Mouse (Mus musculus): Measurements from ENCODE around the gene 9330159F19Rik. TPM values are rescaled to one million over a fixed set of nuclear protein-coding genes. Genes with fewer than 3 reads are reported as not detected.

The 9330159F19Rik gene
- polyA plus RNA-seq (2021): 0.37 TPM

DNA sequence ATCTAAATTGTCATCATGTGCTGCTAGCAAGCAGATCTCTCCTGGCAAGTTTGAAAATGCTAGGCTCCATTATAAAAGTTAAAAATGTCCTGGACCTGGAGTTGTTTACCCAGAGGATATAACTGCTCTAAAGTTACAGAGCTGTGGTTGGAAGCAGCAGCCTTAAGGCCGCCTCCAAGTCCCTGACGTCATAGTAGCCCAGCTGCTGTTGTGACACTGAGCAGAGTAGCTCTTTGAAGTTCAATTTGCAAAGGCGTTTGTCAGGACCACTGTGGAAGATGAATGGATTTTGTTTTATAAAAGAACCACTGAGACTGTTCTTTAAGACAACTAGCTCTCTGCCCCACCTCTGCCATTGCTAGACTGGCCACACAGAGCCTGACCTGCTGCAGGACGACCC, at the start of gene 9330159F19Rik:
9330159F19Rik (plus strand) TSS at position 154 of the 400 bp plus-strand sequence.
- in situ Hi-C loops (cut with MboI; ENCODE audit: low pct_unique_long_range_greater_than_20kb): no loop called here
- H3K27me3 ChIP-seq: peaks cover 15% of the 10 kb centered on the region
- DNase-seq (ENCODE audit: low read depth, low spot score): no peak
- CTCF ChIA-PET: no interaction called here
- no peak for ATAC-seq
- POLR2A ChIA-PET: no interaction called here
- TF ChIP-seq CTCF (IDR thresholded peaks at IDR 0.05): no peak

GRCm38 (mm10) chr10:29161664-29162063, 49.7 kb upstream of the 9330159F19Rik start:
- H3K27me3 ChIP-seq: peaks cover 3% of the 10 kb centered on the region
- DNase-seq (ENCODE audit: low read depth, low spot score) (no peak), ATAC-seq (no peak)
- in situ Hi-C loops (cut with MboI; ENCODE audit: low pct_unique_long_range_greater_than_20kb): no loop called here
- TF ChIP-seq CTCF (IDR thresholded peaks at IDR 0.05): no peak
- ChIA-PET POLR2A (no interaction called here), CTCF (no interaction called here)

DNA sequence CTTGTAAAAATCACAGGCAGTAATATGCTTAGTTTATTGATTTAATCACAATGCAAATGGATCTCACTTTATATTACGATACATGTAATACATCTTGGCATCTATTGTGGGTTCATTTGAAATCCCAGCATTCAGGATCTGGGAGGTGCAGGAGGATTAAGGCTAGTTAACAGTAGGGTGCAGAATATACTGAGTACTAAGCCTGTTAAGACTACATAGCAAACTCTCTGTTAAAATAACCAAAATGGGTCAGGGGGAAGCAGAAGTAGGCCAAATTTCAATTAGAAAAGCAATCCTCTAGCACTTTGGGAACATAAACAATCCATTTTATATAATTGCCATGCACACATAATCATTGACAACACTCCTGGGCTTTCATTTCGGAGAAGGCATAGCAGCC, 37.6 kb upstream of the 9330159F19Rik start:
- TF ChIP-seq CTCF (IDR thresholded peaks at IDR 0.05): no peak
- H3K27me3 ChIP-seq: no peaks in the 10 kb centered on the region
- no peak for ATAC-seq
- in situ Hi-C loops (cut with MboI; ENCODE audit: low pct_unique_long_range_greater_than_20kb): no loop called here
- CTCF ChIA-PET: no interaction called here
- DNase-seq (ENCODE audit: low read depth, low spot score): no peak
- POLR2A ChIA-PET: no interaction called here

DNA sequence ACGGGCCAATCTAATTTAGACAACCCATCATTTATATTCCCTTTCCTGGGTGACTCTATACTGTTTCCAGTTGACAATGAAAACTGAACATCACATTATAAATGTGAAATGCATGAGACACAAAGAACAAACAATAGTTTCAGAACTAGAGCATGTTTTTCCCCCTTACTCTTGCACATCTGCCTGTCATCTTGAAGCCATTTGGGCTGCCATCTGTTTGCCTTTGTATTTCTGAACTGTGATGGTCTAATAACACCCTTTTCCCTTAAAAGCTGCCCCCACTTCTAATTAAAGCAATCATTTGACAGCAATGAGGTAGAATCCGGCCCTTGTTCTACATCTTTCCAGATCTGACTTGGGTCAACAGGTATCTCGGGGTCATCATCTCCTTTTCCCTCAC, 35.8 kb upstream of the 9330159F19Rik start:
- ChIA-PET CTCF (no interaction called here), POLR2A (no interaction called here)
- DNase-seq (ENCODE audit: low read depth, low spot score): no peak
- ATAC-seq: no peak
- in situ Hi-C loops (cut with MboI; ENCODE audit: low pct_unique_long_range_greater_than_20kb): no loop called here
- no peaks in the 10 kb centered on the region for H3K27me3 ChIP-seq
- no peak for TF ChIP-seq CTCF (IDR thresholded peaks at IDR 0.05)

- in situ Hi-C loops (cut with MboI; ENCODE audit: low pct_unique_long_range_greater_than_20kb): no loop called here
- no peaks in the 10 kb centered on the region for H3K27me3 ChIP-seq
- ChIA-PET POLR2A (interaction anchor here (0.6 kb wide), 1 partner anchor 71 kb away, joined by 3 read pairs; no protein-coding TSS in a partner anchor), CTCF (no interaction called here)
- DNase-seq (ENCODE audit: low read depth, low spot score) (no peak), ATAC-seq (no peak)
- TF ChIP-seq CTCF (IDR thresholded peaks at IDR 0.05): no peak
These were observed 34.5 kb upstream of the 9330159F19Rik start for GRCm38 (mm10) chr10:29176881-29177280.

- in situ Hi-C loops (cut with MboI; ENCODE audit: low pct_unique_long_range_greater_than_20kb): no loop called here
- H3K27me3 ChIP-seq: no peaks in the 10 kb centered on the region
- POLR2A ChIA-PET: interaction anchor here (0.5 kb wide), 1 partner anchor 535 kb away, joined by 4 read pairs; no protein-coding TSS in a partner anchor
- DNase-seq (ENCODE audit: low read depth, low spot score) (no peak), ATAC-seq (peak; percentile 54)
- CTCF ChIA-PET: no interaction called here
- TF ChIP-seq CTCF (IDR thresholded peaks at IDR 0.05): no peak
These were observed 33.4 kb upstream of the 9330159F19Rik start for GRCm38 (mm10) chr10:29178003-29178402.

GRCm38 (mm10) chr10:29180210-29180609, 31.2 kb upstream of the 9330159F19Rik start:
- ATAC-seq (no peak), DNase-seq (ENCODE audit: low read depth, low spot score) (no peak)
- H3K27me3 ChIP-seq: no peaks in the 10 kb centered on the region
- no peak for TF ChIP-seq CTCF (IDR thresholded peaks at IDR 0.05)
- POLR2A ChIA-PET: no interaction called here
- CTCF ChIA-PET: interaction anchor here (1.3 kb wide), 1 partner anchor 34 kb away, joined by 5 read pairs; no protein-coding TSS in a partner anchor
- in situ Hi-C loops (cut with MboI; ENCODE audit: low pct_unique_long_range_greater_than_20kb): no loop called here

DNA sequence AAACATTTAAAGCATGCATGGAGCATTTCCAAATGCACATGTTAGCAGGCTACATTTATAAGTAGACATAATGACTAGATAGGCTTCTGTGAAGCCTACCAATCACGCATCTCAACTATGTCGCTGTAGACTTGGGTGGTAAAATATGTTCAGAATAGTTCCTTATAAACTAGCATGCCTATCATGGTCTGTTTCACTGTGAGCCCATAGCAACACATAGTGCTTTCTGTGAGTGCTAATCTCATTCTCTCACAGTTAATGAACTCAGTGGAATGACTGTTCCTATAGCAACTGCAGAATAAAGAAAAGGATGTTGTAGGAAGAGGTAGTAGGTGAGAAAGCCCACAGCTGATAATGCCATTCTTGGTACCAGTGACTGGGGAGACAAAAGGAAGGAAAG, 30.4 kb upstream of the 9330159F19Rik start:
- ATAC-seq (no peak), DNase-seq (ENCODE audit: low read depth, low spot score) (no peak)
- CTCF ChIA-PET: no interaction called here
- in situ Hi-C loops (cut with MboI; ENCODE audit: low pct_unique_long_range_greater_than_20kb): no loop called here
- POLR2A ChIA-PET: no interaction called here
- no peaks in the 10 kb centered on the region for H3K27me3 ChIP-seq
- TF ChIP-seq CTCF (IDR thresholded peaks at IDR 0.05): no peak

- TF ChIP-seq CTCF (IDR thresholded peaks at IDR 0.05): no peak
- ChIA-PET CTCF (no interaction called here), POLR2A (no interaction called here)
- DNase-seq (ENCODE audit: low read depth, low spot score): no peak
- in situ Hi-C loops (cut with MboI; ENCODE audit: low pct_unique_long_range_greater_than_20kb): no loop called here
- H3K27me3 ChIP-seq: peaks cover 6% of the 10 kb centered on the region
- ATAC-seq: no peak
These were observed 17.6 kb upstream of the 9330159F19Rik start for GRCm38 (mm10) chr10:29193769-29194168.

- H3K27me3 ChIP-seq: peaks cover 9% of the 10 kb centered on the region
- in situ Hi-C loops (cut with MboI; ENCODE audit: low pct_unique_long_range_greater_than_20kb): no loop called here
- TF ChIP-seq CTCF (IDR thresholded peaks at IDR 0.05): no peak
- ATAC-seq: no peak
- DNase-seq (ENCODE audit: low read depth, low spot score): no peak
- ChIA-PET POLR2A (no interaction called here), CTCF (no interaction called here)
These were observed 14.6 kb upstream of the 9330159F19Rik start for GRCm38 (mm10) chr10:29196811-29197210.

DNA sequence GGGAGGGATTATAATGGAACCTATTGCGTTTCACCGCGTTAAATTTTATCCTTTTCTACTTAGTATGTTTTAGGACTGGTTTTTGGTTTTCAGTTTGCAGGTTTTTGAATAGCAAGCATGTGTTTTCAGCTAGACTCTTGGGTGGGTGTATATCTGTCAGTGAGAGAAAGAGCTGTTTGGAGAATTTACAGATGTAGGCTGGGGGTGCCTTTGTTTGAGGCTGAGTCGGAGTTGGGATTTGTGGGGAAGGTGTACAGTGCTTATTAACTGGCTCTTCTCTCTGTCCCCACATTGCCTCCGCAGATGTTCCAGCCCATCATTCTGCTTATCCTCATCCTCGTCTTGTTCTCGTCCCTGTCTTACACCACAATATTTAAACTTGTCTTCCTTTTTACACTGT, 12.8 kb upstream of the 9330159F19Rik start, which contains the start of gene Gm49353:
Gm49353 (plus strand) TSS at position 313 of the 400 bp plus-strand sequence.
- peaks cover 9% of the 10 kb centered on the region for H3K27me3 ChIP-seq
- in situ Hi-C loops (cut with MboI; ENCODE audit: low pct_unique_long_range_greater_than_20kb): no loop called here
- no peak for ATAC-seq
- POLR2A ChIA-PET: no interaction called here
- TF ChIP-seq CTCF (IDR thresholded peaks at IDR 0.05): no peak
- DNase-seq (ENCODE audit: low read depth, low spot score): no peak
- CTCF ChIA-PET: no interaction called here

- in situ Hi-C loops (cut with MboI; ENCODE audit: low pct_unique_long_range_greater_than_20kb): no loop called here
- peaks cover 12% of the 10 kb centered on the region for H3K27me3 ChIP-seq
- ChIA-PET POLR2A (no interaction called here), CTCF (no interaction called here)
- no peak for TF ChIP-seq CTCF (IDR thresholded peaks at IDR 0.05)
- DNase-seq (ENCODE audit: low read depth, low spot score): no peak
- ATAC-seq: no peak
These were observed 11.6 kb upstream of the 9330159F19Rik start for GRCm38 (mm10) chr10:29199835-29200234.
